ENCODE assay signal across 22 mouse cellular contexts in the genomic region with DNA sequence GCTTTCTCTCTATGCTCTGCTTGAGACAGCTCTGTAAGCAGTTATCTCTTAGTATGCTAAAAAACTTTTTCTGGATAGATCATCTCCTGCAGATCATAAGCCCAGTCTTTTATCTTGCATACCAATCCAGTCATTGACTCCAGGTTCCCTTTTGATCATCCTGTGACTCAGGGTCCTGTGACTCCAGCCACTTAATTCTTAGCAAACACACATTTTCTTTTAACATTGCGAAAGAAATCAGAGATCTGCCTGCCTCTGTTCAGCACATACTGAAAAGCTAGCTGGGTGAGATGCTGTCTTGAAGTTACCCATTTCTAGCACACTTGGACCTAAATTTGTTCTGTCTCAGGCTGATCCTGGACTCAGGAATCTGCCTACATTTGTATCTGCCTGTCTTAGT. TPM values are rescaled to one million over a fixed set of nuclear protein-coding genes. Genes with fewer than 3 reads are reported as not detected.
"Had no signal": no experiment of that assay in that cellular context is flagged by ENCODE, and none has a peak within 500 bp of the region (broad histone marks: within the 10 kb centered on the region; RNA-seq: fewer than 3 reads in every experiment).

No protein-coding gene starts in this region.

- H3K36me3 ChIP-seq: kidney, embryonic 15.5 days; limb, embryonic 12.5 days; limb, embryonic 15.5 days; liver, embryonic 13.5 days; midbrain, embryonic 12.5 days; midbrain, embryonic 15.5 days; neural tube, embryonic 12.5 days; neural tube, embryonic 15.5 days had no signal

- H3K9me3 ChIP-seq: kidney, embryonic 15.5 days; limb, embryonic 12.5 days; limb, embryonic 15.5 days; liver, embryonic 13.5 days; midbrain, embryonic 12.5 days; midbrain, embryonic 15.5 days; neural tube, embryonic 12.5 days; neural tube, embryonic 15.5 days had no signal

- ATAC-seq: inflammation-experienced regulatory T-cells, adult 6 months; intestine, embryonic 16.5 days; lung, postnatal 0 days; midbrain, embryonic 15.5 days had no signal

- DNase-seq: kidney, adult 8-10 months; kidney, postnatal 14 days; kidney, postnatal 4 days; left cerebral cortex, postnatal 4 days; liver, embryonic 13.5 days; lung, embryonic 14.5 days; right cerebral cortex, postnatal 25 days; spleen, adult 18-20 months; thymus, adult 18-20 months; thymus, postnatal 36 days had no signal

- H3K27ac ChIP-seq: kidney, embryonic 15.5 days; limb, embryonic 12.5 days; limb, embryonic 15.5 days; liver, embryonic 13.5 days; macrophage; midbrain, embryonic 12.5 days; midbrain, embryonic 15.5 days; neural tube, embryonic 12.5 days; neural tube, embryonic 15.5 days had no signal

- H3K9ac ChIP-seq: kidney, embryonic 15.5 days; limb, embryonic 12.5 days; limb, embryonic 15.5 days; liver, embryonic 13.5 days; lung, embryonic 14.5 days; midbrain, embryonic 12.5 days; midbrain, embryonic 15.5 days; neural tube, embryonic 12.5 days; neural tube, embryonic 15.5 days had no signal

- H3K4me1 ChIP-seq: kidney, embryonic 15.5 days; liver, embryonic 13.5 days; neural tube, embryonic 12.5 days had no signal

- H3K4me2 ChIP-seq: kidney, embryonic 15.5 days; limb, embryonic 12.5 days; limb, embryonic 15.5 days; liver, embryonic 13.5 days; lung, embryonic 14.5 days; midbrain, embryonic 12.5 days; midbrain, embryonic 15.5 days; neural tube, embryonic 12.5 days; neural tube, embryonic 15.5 days had no signal

- H3K4me3 ChIP-seq: kidney, embryonic 15.5 days; limb, embryonic 12.5 days; limb, embryonic 15.5 days; liver, embryonic 13.5 days; midbrain, embryonic 12.5 days; midbrain, embryonic 15.5 days; neural tube, embryonic 12.5 days; neural tube, embryonic 15.5 days had no signal

RNA-seq across cellular contexts. Expression of a gene that starts 7.6 kb away (rescaled TPM):
- total RNA-seq: megakaryocyte, adult 5-6 weeks had no signal
- polyA plus RNA-seq: inflammation-experienced regulatory T-cells, adult 6 months had no signal
